Mouse (Mus musculus): ENCODE data around the gene Nop53.

DNA sequence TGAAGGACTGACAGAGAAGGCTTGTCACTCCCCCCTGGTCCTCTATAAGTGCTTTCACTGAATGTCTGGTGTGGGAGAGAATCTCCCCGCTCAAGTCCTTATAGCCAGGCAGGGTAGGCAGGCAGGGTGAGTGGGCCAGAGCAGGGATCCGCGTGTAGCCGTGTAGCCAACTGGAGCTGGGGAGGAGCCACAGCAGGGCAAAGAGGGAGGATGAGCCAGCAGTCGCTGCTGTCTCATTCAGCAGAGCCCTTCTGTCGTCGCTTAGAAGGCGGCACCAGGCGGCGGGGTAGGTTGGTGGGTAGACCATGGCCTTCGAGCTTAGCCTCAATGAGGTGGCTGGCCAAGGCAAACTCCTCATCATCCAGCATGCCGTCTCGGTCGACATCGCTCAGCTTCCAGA lies 4.1 kb upstream of the Nop53 start:
- TF ChIP-seq CTCF (IDR thresholded peaks at IDR 0.05), result no peak
- no peak for TF ChIP-seq POLR2A (IDR thresholded peaks at IDR 0.05; ENCODE audit: insufficient read depth, low read depth, low read length)

Measured in heart, adult 2 months (tissue).